21 mouse cellular contexts compared by ENCODE assay signal in genomic region chr8:79600962-79601361, GRCm38 (mm10). TPM values are rescaled to one million over a fixed set of nuclear protein-coding genes. Genes with fewer than 3 reads are reported as not detected.
A peak's percentile ranks its signal among the peaks of the same experiment; 100 is the strongest.
DNase-seq lines count a peak whose midpoint lies in the region; TF ChIP-seq lines count a peak whose summit lies in the region.
"Had no signal": no experiment of that assay in that cellular context is flagged by ENCODE, and none has a peak within 500 bp of the region (broad histone marks: within the 10 kb centered on the region; RNA-seq: fewer than 3 reads in every experiment).

No protein-coding gene starts in this region.

- peak; percentile 15 for DNase-seq in 3134 (ENCODE audit: extremely low read depth, insufficient read length, low spot score)
- peak; percentile 53 for DNase-seq in NIH3T3 (ENCODE audit: low read depth)
- DNase-seq in left cerebral cortex, postnatal 4 days, result no peak
- no peak for DNase-seq in urinary bladder, postnatal 25 days (ENCODE audit: low spot score)
- DNase-seq: adrenal gland, adult 8-10 months; adrenal gland, postnatal 14 days; adrenal gland, postnatal 36 days; B cell, adult 2 months; cerebellum, adult 11-12 months; cerebellum, adult 2 months; cerebellum, adult 9-10 months; cerebellum, postnatal 10 days; cerebellum, postnatal 25 days; forebrain, postnatal 0 days had no signal

- TF ChIP-seq POLR2A in myocyte (IDR thresholded peaks at IDR 0.05; ENCODE audit: insufficient read length, low read depth), result peak; percentile 42

- H3K4me2 ChIP-seq in myocyte (ENCODE audit: low read depth), result no peak overlapping the region
- H3K4me2 ChIP-seq: embryonic facial prominence, embryonic 12.5 days; forebrain, embryonic 13.5 days; forebrain, embryonic 15.5 days had no signal

- H3K4me3 ChIP-seq in myocyte, result no peak overlapping the region
- H3K4me3 ChIP-seq: embryonic facial prominence, embryonic 10.5 days; embryonic facial prominence, embryonic 12.5 days; forebrain, embryonic 13.5 days; forebrain, embryonic 15.5 days had no signal

- intact Hi-C loops in left cerebral cortex, postnatal 4 days (cut with DNase I), result no loop called here

- H3K36me3 ChIP-seq in myocyte (ENCODE audit: control insufficient read depth, insufficient read depth), result no peaks in the 10 kb centered on the region
- H3K36me3 ChIP-seq: embryonic facial prominence, embryonic 10.5 days; embryonic facial prominence, embryonic 12.5 days; forebrain, embryonic 15.5 days; G1E had no signal

- no peaks in the 10 kb centered on the region for H3K27me3 ChIP-seq in myocyte (ENCODE audit: control insufficient read depth, insufficient read depth, insufficient read length)
- H3K27me3 ChIP-seq: CH12.LX; embryonic facial prominence, embryonic 12.5 days; forebrain, embryonic 13.5 days; forebrain, embryonic 15.5 days had no signal

- no peak overlapping the region for H3ac ChIP-seq in myocyte (ENCODE audit: control insufficient read depth, insufficient read length)

- H3K79me2 ChIP-seq in myocyte (ENCODE audit: control insufficient read depth, insufficient read depth), result no peaks in the 10 kb centered on the region

TF ChIP-seq in myocyte, 11 proteins besides CTCF, POLR2A, EP300 and RAD21:
- TF ChIP-seq TCF3 (IDR thresholded peaks at IDR 0.05; ENCODE audit: insufficient read length, low read depth) (no peak), CEBPB (IDR thresholded peaks at IDR 0.05; ENCODE audit: insufficient read depth, poor library complexity, severe bottlenecking) (peak; percentile 69; the same call in 1 of the 2 replicates)
TF ChIP-seq in myocyte: peak in this region for 1.

RNA-seq across cellular contexts. Expression of gene Otud4, which starts 38.5 kb away (rescaled TPM):
- polyA plus RNA-seq in myocyte (2012; fragmentation: generic; extraction: Trizol), result 6.0 TPM
- total RNA-seq in left cerebral cortex, postnatal 4 days (2021), result 10 to 100 TPM; 49.5 to 50.3 TPM

Comparison
In these comparisons a context has a peak if more than half of its experiments do, and no peak if none do; other contexts are left out.
1. DNase-seq: peak in 3134 (single experiment) and NIH3T3 (single experiment); none in left cerebral cortex, postnatal 4 days (single experiment) and urinary bladder, postnatal 25 days (single experiment).